Mouse (Mus musculus) layer of hippocampus, adult 2 months (tissue): Measurements from ENCODE around the gene Lrrc56. TPM values are rescaled to one million over a fixed set of nuclear protein-coding genes. Genes with fewer than 3 reads are reported as not detected.

ENCODE experiments used
- DNase-seq, 2 experiments: peaks; one replicate each; pipeline ENCODE4 v3.0.0; 2022; ENCODE audit warnings: low spot score in 2 of 2
- H3K27ac ChIP-seq: fragments of 200-600 bp; 2 replicates; pipeline ENCODE4 v1.8.1; 2022
- H3K4me3 ChIP-seq: fragments of 200-600 bp; 2 replicates; pipeline ENCODE4 v1.8.1; 2022; ENCODE audit warnings: mild to moderate bottlenecking
- CTCF ChIP-seq: fragments of 200-600 bp; conservative IDR thresholded peaks from 2 replicates; pipeline ENCODE4 v1.8.1; 2022; ENCODE audit warnings: antibody characterized with exemption, mild to moderate bottlenecking, moderate library complexity
- total RNA-seq, 2 experiments: library from RNA; stranded (reverse); gene quantifications; 2 replicates each; pipeline ENCODE4 v1.2.3; 2021

Gene Lrrc56
- total RNA-seq, 2 experiments from 2014 or later, result 4.5 to 5.7 TPM

GRCm38 (mm10) chr7:141215101-141215879 is 21.3 kb downstream of the Lrrc56 start, which contains the start of gene Rassf7:
Rassf7 (plus strand) TSS chr7:141215860.
- no peak for TF ChIP-seq CTCF
- Histone ChIP-seq H3K4me3 (peak within 1 kb of the TSS; percentile 66), H3K27ac (no peak within 1 kb of the TSS)
- peak; percentile 75 to 76 for DNase-seq

GRCm38 (mm10) chr7:141215880-141216733 is 22.1 kb downstream of the Lrrc56 start:
- TF ChIP-seq CTCF, result no peak
- Histone ChIP-seq H3K27ac (no peak overlapping the region), H3K4me3 (peak overlapping the region; percentile 66)
- no peak for DNase-seq

DNA sequence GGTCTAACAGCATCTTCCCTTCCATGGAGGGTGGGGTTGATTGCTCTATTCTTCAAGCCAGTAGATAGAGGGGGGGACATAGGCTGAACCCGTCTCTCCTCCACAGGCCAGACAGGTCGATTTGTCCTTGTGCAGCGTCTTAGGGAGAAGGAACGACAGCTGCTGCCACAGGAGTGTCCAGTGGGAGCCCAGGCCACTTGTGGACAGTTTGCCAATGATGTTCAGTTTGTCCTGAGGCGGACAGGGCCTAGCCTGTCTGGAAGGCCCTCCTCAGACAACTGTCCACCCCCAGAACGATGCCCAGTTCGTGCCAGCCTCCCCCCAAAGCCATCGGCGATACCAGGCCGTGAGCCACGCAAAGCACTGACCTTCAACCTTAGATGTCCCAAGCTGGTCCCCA is 22.9 kb downstream of the Lrrc56 start:
- no peak for TF ChIP-seq CTCF
- Histone ChIP-seq H3K27ac (no peak overlapping the region), H3K4me3 (no peak overlapping the region)
- no peak for DNase-seq

GRCm38 (mm10) chr7:141217343-141218013 is 23.5 kb downstream of the Lrrc56 start:
- Histone ChIP-seq H3K27ac (no peak overlapping the region), H3K4me3 (no peak overlapping the region)
- no peak for DNase-seq
- no peak for TF ChIP-seq CTCF

DNA sequence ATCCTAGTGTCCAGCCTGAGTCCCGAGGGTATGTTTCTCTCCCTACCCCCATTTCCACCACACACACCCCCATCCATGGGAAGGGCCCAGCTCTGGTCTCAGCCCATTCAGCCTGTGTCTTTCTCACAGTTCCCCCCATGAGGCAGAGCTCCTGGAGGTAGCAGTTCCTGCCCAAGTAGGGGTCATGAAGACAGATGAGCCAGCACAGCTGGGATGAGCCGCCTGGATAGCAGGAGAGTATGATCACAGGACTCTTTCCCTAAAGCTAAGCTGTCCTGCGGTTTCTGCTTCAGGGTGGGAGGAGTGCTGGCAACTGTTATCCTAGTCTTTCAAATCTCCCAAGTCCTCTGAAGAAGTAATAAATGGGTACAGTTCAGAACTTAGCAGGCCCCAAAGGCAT is 24.2 kb downstream of the Lrrc56 start:
- Histone ChIP-seq H3K27ac (no peak overlapping the region), H3K4me3 (no peak overlapping the region)
- DNase-seq, result no peak
- TF ChIP-seq CTCF, result no peak

DNA sequence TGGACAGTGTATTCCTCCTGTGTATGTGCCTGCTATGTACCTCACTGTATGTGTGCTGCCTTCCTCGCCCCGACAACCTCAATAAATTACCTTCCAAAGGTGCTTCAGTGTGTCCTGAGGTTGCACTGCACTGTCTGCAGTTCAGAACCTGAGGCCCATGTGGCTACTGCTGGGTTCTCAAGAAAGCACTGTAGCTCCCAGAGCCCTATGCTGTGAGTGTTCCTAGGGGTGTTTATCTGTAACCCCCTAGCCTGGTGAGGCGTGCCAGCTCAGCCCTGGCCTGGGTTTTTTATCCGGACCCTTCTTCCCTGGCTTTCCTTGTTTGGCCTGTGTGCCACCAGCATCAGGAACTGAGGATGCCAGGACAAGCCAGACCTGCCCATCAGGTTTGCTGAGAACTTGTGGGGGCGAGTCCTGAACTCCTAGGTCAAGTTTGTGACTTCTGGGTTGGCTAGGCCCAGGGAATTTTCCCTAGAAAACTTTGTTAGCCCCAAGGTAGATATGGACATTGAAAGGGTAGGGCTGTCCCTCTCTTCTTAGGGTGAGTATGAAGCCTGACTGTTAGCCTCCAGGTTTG is 24.7 kb downstream of the Lrrc56 start:
- Histone ChIP-seq H3K4me3 (no peak overlapping the region), H3K27ac (no peak overlapping the region)
- DNase-seq, result no peak
- TF ChIP-seq CTCF, result no peak

GRCm38 (mm10) chr7:141219558-141220099 is 25.7 kb downstream of the Lrrc56 start:
- H3K27ac ChIP-seq, result no peak overlapping the region

DNA sequence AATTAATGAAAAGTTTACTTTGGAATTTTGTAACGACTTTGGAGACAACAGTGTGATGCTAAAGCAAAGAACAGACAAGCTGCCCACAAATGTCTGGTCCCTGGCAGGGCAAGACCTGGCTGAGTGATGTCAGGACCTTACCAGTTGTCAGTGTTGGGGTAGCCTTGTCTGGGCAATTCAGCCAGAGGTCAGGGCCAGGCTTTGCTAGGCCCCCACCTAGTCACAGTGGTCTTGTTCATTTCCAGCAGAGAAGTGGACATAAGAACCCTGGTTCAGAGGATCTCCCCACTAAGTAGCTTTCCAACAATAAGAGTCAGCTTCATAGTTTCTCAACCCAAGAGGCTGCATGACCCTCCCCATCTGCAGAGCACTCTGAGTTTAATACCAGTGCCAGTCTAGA is 26.4 kb downstream of the Lrrc56 start:
- no peak for TF ChIP-seq CTCF
- Histone ChIP-seq H3K4me3 (no peak overlapping the region), H3K27ac (no peak overlapping the region)
- DNase-seq, result no peak

More at GRCm38 (mm10) chr7:141219558-141220099, 25.7 kb downstream of the Lrrc56 start:
- TF ChIP-seq CTCF, result no peak
- no peak overlapping the region for H3K4me3 ChIP-seq
- no peak for DNase-seq

- H3K4me3 ChIP-seq, result peak overlapping the region; percentile 52
- H3K27ac ChIP-seq, result peak overlapping the region; percentile 63
- TF ChIP-seq CTCF, result peak; percentile 48
- peak; percentile 89 to 94 for DNase-seq
These were observed 27.5 kb downstream of the Lrrc56 start for GRCm38 (mm10) chr7:141221249-141222125.

DNA sequence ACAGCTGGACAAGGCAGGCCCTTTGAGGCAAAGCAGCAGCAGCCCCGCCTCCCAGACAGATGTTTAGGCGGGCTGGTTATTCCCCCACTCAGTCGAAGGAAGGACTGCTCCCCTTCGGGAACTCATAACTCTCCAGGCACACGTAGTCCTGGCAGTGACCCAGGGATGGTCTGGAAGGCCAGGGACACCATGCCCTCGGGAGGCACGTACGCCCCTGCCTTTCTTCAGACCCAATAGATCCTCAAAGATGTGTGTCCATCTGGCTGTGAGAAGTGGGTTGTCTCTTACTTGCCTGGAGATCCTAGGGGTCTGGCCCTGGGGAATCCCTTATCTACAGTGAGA is 28.1 kb downstream of the Lrrc56 start:
- Histone ChIP-seq H3K27ac (peak overlapping the region; percentile 63), H3K4me3 (peak overlapping the region; percentile 52)
- no peak for TF ChIP-seq CTCF
- DNase-seq, result no peak

DNA sequence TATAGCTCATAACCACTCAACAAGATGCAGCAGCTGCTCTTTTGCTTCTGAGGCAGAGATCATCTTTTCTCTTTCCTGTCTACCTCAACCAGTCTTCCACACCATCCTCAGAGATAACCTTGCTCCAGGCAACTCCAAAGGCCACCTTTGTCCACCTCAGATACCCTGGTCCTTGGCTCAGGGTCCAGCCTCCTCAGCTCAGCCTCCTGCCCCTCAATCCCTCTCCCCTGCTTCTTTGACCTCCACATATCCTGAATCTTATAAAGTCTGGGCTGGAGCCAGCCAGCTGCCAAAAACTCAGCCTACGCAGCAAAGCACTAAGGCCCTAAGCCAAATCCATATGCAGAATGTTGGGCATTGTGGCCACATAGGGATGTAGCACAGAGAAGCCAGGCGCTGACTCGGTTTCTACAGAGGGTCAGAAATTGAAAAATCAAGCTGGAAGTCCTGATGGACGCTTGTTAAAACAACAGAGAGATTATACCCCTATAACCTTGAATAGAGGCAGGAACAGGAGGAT is 28.8 kb downstream of the Lrrc56 start:
- peak overlapping the region; percentile 63; the same call in 1 of the 2 replicates for H3K27ac ChIP-seq
- no peak for TF ChIP-seq CTCF
- DNase-seq, result no peak
- H3K4me3 ChIP-seq, result no peak overlapping the region
